Mouse (Mus musculus) testis, adult 2 months (tissue): ENCODE measurements around the gene Cmpk1.

Source experiments
- CTCF ChIP-seq: fragments of 200-500 bp; IDR thresholded peaks from 2 replicates; pipeline ENCODE4 v1.5.1; 2012; ENCODE audit warnings: low read depth, mild to moderate bottlenecking, inconsistent platforms, low read length, moderate library complexity; ENCODE audit not compliant: control insufficient read depth, insufficient read depth, insufficient replicate concordance
- POLR2A ChIP-seq: fragments of 200-500 bp; IDR thresholded peaks from 2 replicates; pipeline ENCODE4 v1.6.1; 2012; ENCODE audit warnings: low read depth, mild to moderate bottlenecking, inconsistent platforms, low read length, moderate library complexity; ENCODE audit not compliant: control insufficient read depth

DNA sequence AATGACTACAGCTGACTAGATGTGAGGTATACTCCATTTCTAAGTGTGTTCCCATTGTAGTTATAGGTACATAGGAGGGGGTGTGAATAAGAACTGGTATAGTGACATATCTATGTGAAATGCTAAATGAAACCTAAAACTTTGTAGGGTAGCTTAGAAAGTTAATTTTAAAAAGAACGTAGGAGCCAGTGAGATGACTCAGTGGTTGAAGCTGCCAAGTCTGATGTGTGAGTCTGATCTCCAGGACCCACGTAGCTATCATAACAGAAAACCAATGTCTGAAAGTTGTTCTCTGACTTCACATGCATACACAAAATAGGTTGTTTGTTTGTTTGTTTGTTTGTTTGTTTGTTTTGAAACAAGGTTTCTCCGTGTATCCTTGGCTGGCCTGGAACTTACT is 33.0 kb upstream of the Cmpk1 start:
- no peak for TF ChIP-seq POLR2A
- TF ChIP-seq CTCF, result no peak
